Mouse (Mus musculus): ENCODE results near the gene 2810459M11Rik.

- no peak for TF ChIP-seq POLR2A (IDR thresholded peaks at IDR 0.05; ENCODE audit: insufficient read depth, low read length)
- no peak for TF ChIP-seq CTCF (IDR thresholded peaks at IDR 0.05; ENCODE audit: low read depth, low read length)
These were observed 47.7 kb upstream of the 2810459M11Rik start for GRCm38 (mm10) chr1:85998012-85998411.

All from ES-Bruce4 (cell line).